Mouse (Mus musculus): ENCODE results near the gene Fryl. TPM values are rescaled to one million over a fixed set of nuclear protein-coding genes. Genes with fewer than 3 reads are reported as not detected.

Fryl gene
- 26.1 and 26.4 TPM in 2 replicates for polyA plus RNA-seq (2012; rRNA removed)
- 26.7 TPM in 2 replicates for polyA plus RNA-seq (2014; fragmentation: Nextera tagmentation; extraction: Ambion mirVana)

DNA sequence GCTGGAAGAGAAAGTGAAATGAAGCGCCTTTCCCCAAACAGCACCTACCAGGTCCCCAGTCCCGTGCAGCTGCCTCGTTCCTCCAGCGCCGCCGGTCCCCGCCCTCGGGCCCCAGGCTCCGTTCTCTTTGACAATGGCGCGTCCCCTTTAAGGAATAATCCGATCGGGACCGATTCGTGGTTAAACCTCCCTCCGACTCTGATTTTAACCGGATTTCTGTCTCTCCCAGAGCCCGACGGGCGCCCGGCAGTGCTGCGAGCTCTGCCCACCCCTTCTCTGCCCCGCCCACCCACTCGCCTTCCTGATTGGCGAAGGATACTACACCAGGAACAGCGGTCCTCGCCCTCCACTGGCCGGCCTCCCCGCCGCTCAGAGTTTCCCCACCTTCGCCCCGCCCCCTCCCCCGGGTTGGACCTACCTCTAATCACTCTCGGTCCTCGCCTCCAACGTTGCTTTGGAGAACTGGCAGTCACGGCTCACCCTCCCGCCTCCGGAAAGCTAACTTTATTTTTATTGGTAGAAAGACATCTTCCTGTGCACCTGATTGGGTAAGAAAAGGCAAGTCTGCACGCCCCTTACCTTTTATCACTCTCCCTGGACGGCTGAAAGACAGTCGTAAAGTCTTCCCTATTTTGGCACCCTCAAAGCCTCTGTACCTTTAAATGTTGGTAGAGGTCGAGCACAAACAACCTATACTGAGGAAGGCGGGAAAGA lies at the start of gene Fryl:
TSS of gene Fryl (minus strand) at position 268 of the 714 bp plus-strand sequence.
- peak; percentile 99 for ATAC-seq (ENCODE audit: low FRiP score, low read depth)
- H3K4me2 ChIP-seq (replicated peaks; ENCODE audit: low read depth, low read length, severe bottlenecking) = peak within 1 kb of the TSS; percentile 67
- peak; percentile 98 for DNase-seq (ENCODE audit: low spot score)
- H3K27ac ChIP-seq (replicated peaks; ENCODE audit: low read depth, low read length) = peak within 1 kb of the TSS; percentile 90
- 0 out of 2 replicates have a peak, but pooled peaks have one; percentile 54 for TF ChIP-seq POLR2A (IDR thresholded peaks at IDR 0.05; ENCODE audit: borderline replicate concordance, extremely low read depth, insufficient read depth, insufficient read length)
- WGBS = under 1% methylated on average over 39 of the region's 44 CpGs
- H3K9me3 ChIP-seq (ENCODE audit: control insufficient read depth, low read length) = no peaks in the 10 kb centered on the region
- peak within 1 kb of the TSS; percentile 84 for H3K9ac ChIP-seq (ENCODE audit: low read depth, low read length, severe bottlenecking)
- H3K27me3 ChIP-seq (ENCODE audit: control insufficient read depth, insufficient read depth, low read length) = no peaks in the 10 kb centered on the region
- H3K4me3 ChIP-seq (replicated peaks; ENCODE audit: low read length) = peak within 1 kb of the TSS; percentile 95
- peaks cover 7% of the 10 kb centered on the region for H3K4me1 ChIP-seq (ENCODE audit: control insufficient read depth, insufficient read depth, low read length)
- no peaks in the 10 kb centered on the region for H3K36me3 ChIP-seq (ENCODE audit: control insufficient read depth, insufficient read depth, low read length)

DNA sequence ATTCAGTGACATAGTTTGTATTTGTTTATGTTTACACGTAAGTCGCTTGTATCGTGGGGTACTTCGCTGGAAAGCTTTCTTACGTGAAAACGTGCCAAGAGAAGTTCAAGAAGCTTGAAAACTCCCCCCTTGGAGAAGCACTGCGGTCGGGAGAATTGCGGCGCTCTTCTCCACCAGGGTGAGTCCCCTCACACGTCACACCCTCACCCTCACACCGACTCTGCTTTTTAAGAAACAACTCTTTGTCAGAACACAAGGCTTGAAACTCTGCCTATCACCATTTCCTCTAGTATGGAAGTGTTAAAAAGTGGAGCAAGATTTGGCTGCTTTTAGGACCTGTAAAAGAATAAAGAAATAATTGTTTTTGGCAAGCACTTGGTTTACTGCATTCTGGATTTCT lies 48.1 kb upstream of the Fryl start:
- H3K27me3 ChIP-seq (ENCODE audit: control insufficient read depth, insufficient read depth, low read length) = no peaks in the 10 kb centered on the region
- H3K9ac ChIP-seq (ENCODE audit: low read depth, low read length, severe bottlenecking) = no peak overlapping the region
- H3K4me2 ChIP-seq (replicated peaks; ENCODE audit: low read depth, low read length, severe bottlenecking) = no peak overlapping the region
- no peak for ATAC-seq (ENCODE audit: low FRiP score, low read depth)
- no peaks in the 10 kb centered on the region for H3K4me1 ChIP-seq (ENCODE audit: control insufficient read depth, insufficient read depth, low read length)
- no peak overlapping the region for H3K4me3 ChIP-seq (replicated peaks; ENCODE audit: low read length)
- TF ChIP-seq POLR2A (IDR thresholded peaks at IDR 0.05; ENCODE audit: borderline replicate concordance, extremely low read depth, insufficient read depth, insufficient read length) = no peak
- DNase-seq (ENCODE audit: low spot score) = no peak
- no peak overlapping the region for H3K27ac ChIP-seq (replicated peaks; ENCODE audit: low read depth, low read length)
- H3K36me3 ChIP-seq (ENCODE audit: control insufficient read depth, insufficient read depth, low read length) = peaks cover 79% of the 10 kb centered on the region
- 86% methylated on average over 12 of the region's 12 CpGs for WGBS
- no peaks in the 10 kb centered on the region for H3K9me3 ChIP-seq (ENCODE audit: control insufficient read depth, low read length)

DNA sequence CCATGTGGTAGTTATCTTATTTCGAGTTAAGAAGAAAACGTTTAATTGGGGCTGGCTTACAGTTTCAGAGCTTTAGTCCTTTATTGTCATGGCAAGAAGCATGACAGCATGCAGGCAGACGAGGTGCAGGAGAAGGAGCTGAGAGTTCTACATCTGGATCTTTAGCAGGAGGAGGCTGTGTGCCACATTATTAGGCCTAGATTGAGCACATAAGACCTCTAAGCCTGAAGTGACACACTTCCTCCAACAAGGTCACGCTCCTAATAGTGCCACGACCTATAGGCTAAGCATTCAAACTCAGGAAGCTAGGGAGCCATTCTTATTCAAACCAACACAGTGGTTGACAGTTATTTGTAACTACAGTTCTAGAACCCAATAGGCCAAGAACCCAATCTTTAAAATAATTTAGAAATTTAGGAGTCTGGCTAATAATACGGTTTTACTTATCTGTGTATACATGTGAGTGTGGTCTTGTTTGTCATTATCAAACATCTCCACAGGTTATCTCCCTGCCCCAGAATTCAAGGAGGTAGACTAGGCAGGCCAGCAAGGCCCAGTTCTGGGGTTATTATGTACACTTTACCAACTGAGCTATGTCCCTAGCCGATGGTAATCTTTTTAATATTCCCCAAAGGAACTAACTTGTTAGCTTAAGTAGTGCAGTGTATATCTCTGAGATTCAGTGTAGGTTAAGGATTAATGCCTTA lies 45.3 kb upstream of the Fryl start:
- ATAC-seq (ENCODE audit: low FRiP score, low read depth) = no peak
- H3K4me2 ChIP-seq (replicated peaks; ENCODE audit: low read depth, low read length, severe bottlenecking) = no peak overlapping the region
- no peaks in the 10 kb centered on the region for H3K27me3 ChIP-seq (ENCODE audit: control insufficient read depth, insufficient read depth, low read length)
- no peak overlapping the region for H3K9ac ChIP-seq (ENCODE audit: low read depth, low read length, severe bottlenecking)
- H3K27ac ChIP-seq (replicated peaks; ENCODE audit: low read depth, low read length) = no peak overlapping the region
- H3K4me3 ChIP-seq (replicated peaks; ENCODE audit: low read length) = no peak overlapping the region
- WGBS = 92% methylated on average over 7 of the region's 7 CpGs
- no peaks in the 10 kb centered on the region for H3K9me3 ChIP-seq (ENCODE audit: control insufficient read depth, low read length)
- no peak for TF ChIP-seq POLR2A (IDR thresholded peaks at IDR 0.05; ENCODE audit: borderline replicate concordance, extremely low read depth, insufficient read depth, insufficient read length)
- H3K4me1 ChIP-seq (ENCODE audit: control insufficient read depth, insufficient read depth, low read length) = no peaks in the 10 kb centered on the region
- peaks cover 68% of the 10 kb centered on the region for H3K36me3 ChIP-seq (ENCODE audit: control insufficient read depth, insufficient read depth, low read length)
- DNase-seq (ENCODE audit: low spot score) = no peak

DNA sequence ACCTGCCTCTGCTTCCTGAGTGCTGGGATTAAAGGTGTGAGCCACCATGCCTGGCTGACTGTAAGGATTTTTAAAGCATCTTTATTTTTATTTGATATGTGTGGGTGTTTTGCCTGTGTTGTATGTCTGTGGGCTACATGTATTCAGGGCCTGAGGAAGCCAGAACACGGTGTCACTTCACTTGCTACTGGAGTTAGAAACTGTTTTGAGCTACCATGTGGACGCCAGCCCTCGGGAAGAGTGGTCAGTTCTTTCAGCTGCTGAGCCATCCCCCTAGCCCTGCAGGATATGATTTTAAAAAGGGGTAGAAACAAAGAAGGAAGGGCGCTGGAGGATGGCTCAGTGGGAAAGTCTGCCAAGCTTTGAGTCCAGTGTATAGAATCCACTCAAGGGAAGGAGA lies 39.5 kb upstream of the Fryl start:
- H3K9ac ChIP-seq (ENCODE audit: low read depth, low read length, severe bottlenecking) = no peak overlapping the region
- 92% methylated on average over 4 of the region's 4 CpGs for WGBS
- no peak overlapping the region for H3K4me2 ChIP-seq (replicated peaks; ENCODE audit: low read depth, low read length, severe bottlenecking)
- DNase-seq (ENCODE audit: low spot score) = no peak
- H3K36me3 ChIP-seq (ENCODE audit: control insufficient read depth, insufficient read depth, low read length) = peaks cover 35% of the 10 kb centered on the region
- H3K4me3 ChIP-seq (replicated peaks; ENCODE audit: low read length) = no peak overlapping the region
- ATAC-seq (ENCODE audit: low FRiP score, low read depth) = no peak
- H3K4me1 ChIP-seq (ENCODE audit: control insufficient read depth, insufficient read depth, low read length) = peaks cover 7% of the 10 kb centered on the region
- H3K27me3 ChIP-seq (ENCODE audit: control insufficient read depth, insufficient read depth, low read length) = no peaks in the 10 kb centered on the region
- no peak for TF ChIP-seq POLR2A (IDR thresholded peaks at IDR 0.05; ENCODE audit: borderline replicate concordance, extremely low read depth, insufficient read depth, insufficient read length)
- H3K27ac ChIP-seq (replicated peaks; ENCODE audit: low read depth, low read length) = no peak overlapping the region
- H3K9me3 ChIP-seq (ENCODE audit: control insufficient read depth, low read length) = no peaks in the 10 kb centered on the region

DNA sequence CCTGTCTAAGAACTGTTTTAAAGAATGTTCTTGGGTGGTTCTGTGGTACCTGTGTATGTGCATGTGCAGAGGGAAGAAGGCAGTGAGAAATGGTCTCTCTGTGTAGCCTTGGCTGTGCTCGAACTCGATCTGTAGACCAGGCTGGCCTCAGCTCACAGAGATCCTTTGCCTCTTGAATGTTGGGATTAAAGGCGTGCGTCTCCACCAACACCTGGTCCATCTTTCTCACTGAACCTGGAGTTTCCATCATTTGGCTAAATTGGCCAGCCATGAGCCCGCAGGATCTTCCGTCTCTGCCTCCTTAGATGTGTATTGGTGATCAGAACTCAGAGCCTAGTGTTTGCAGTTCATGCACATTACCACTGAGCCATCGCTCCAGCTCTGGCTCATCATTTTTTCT lies 38.6 kb upstream of the Fryl start:
- no peaks in the 10 kb centered on the region for H3K27me3 ChIP-seq (ENCODE audit: control insufficient read depth, insufficient read depth, low read length)
- peaks cover 32% of the 10 kb centered on the region for H3K36me3 ChIP-seq (ENCODE audit: control insufficient read depth, insufficient read depth, low read length)
- H3K4me2 ChIP-seq (replicated peaks; ENCODE audit: low read depth, low read length, severe bottlenecking) = no peak overlapping the region
- no peak overlapping the region for H3K27ac ChIP-seq (replicated peaks; ENCODE audit: low read depth, low read length)
- no peak overlapping the region for H3K4me3 ChIP-seq (replicated peaks; ENCODE audit: low read length)
- DNase-seq (ENCODE audit: low spot score) (no peak), ATAC-seq (ENCODE audit: low FRiP score, low read depth) (no peak)
- no peak for TF ChIP-seq POLR2A (IDR thresholded peaks at IDR 0.05; ENCODE audit: borderline replicate concordance, extremely low read depth, insufficient read depth, insufficient read length)
- peaks cover 7% of the 10 kb centered on the region for H3K4me1 ChIP-seq (ENCODE audit: control insufficient read depth, insufficient read depth, low read length)
- H3K9me3 ChIP-seq (ENCODE audit: control insufficient read depth, low read length) = no peaks in the 10 kb centered on the region
- WGBS = 93% methylated on average over 7 of the region's 7 CpGs
- H3K9ac ChIP-seq (ENCODE audit: low read depth, low read length, severe bottlenecking) = no peak overlapping the region

Measured in limb, embryonic 14.5 days (tissue).